Mouse (Mus musculus): ENCODE measurements around the gene Trim29. TPM values are rescaled to one million over a fixed set of nuclear protein-coding genes. Genes with fewer than 3 reads are reported as not detected.

The Trim29 gene
- total RNA-seq, 1 experiment from 2014 or later, result not detected

- no peak for ATAC-seq (replicated peaks; ENCODE audit: insufficient number of reproducible peaks, low FRiP score, low TSS enrichment, poor library complexity, severe bottlenecking)
These were observed 1.4 kb upstream of the Trim29 start for GRCm38 (mm10) chr9:43309087-43309872.

- no peak for ATAC-seq (replicated peaks; ENCODE audit: insufficient number of reproducible peaks, low FRiP score, low TSS enrichment, poor library complexity, severe bottlenecking)
These were observed 1.5 kb downstream of the Trim29 start for GRCm38 (mm10) chr9:43312190-43312589.

GRCm38 (mm10) chr9:43313805-43314204, 3.2 kb downstream of the Trim29 start:
- ATAC-seq (replicated peaks; ENCODE audit: insufficient number of reproducible peaks, low FRiP score, low TSS enrichment, poor library complexity, severe bottlenecking), result no peak

DNA sequence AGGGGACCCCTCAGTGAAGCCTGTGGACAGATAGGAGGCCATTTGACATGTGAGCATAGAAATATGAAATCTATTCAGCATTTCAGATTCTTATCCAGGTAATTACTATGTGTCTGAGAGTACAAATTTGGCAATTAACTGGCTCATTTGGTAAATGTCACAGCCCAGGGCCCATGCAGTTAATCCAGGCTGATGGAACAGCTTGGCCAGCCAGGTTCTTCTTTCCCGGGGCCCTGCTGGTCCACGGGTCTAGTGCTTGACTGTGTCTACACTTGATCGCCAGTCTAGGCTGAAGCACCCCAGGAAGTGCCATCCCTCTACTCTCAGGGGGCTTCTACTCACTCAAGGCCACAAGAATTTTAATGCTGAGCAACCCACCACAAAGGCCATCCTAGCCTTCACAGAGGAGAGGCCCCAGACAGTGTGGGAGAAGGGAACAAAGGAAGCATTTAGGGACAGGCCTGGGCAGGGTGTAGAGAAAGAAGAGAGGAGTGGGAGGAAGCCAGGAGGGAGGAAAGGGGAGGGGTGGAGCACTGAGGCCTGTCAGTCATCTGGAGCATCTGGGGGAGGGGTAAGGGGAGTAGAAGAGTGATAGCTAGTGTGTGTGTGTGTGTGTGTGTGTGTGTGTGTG, 4.8 kb downstream of the Trim29 start:
- ATAC-seq (replicated peaks; ENCODE audit: insufficient number of reproducible peaks, low FRiP score, low TSS enrichment, poor library complexity, severe bottlenecking), result no peak

GRCm38 (mm10) chr9:43316466-43316865, 5.8 kb downstream of the Trim29 start:
- no peak for ATAC-seq (replicated peaks; ENCODE audit: insufficient number of reproducible peaks, low FRiP score, low TSS enrichment, poor library complexity, severe bottlenecking)

GRCm38 (mm10) chr9:43318661-43319060, 8.0 kb downstream of the Trim29 start:
- ATAC-seq (replicated peaks; ENCODE audit: insufficient number of reproducible peaks, low FRiP score, low TSS enrichment, poor library complexity, severe bottlenecking), result no peak

DNA sequence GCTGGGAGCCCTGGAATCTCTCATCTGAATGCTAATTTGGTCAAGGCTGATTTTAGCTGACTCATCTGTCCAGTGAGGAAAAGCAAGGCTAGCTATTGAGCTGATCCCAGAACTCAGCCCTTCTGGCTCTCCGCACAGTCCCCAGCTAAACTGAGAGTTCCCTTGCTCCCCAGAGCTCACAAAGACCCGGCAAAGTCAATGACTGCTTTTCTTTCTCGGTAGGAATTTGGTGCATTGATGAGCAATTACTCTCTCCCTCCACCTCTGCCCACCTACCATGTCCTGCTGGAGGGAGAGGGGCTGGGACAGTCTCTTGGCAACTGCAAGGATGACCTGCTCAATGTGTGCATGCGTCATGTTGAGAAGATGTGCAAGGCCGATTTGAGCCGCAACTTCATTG, 11.3 kb downstream of the Trim29 start:
- ATAC-seq (replicated peaks; ENCODE audit: insufficient number of reproducible peaks, low FRiP score, low TSS enrichment, poor library complexity, severe bottlenecking), result no peak

- ATAC-seq (replicated peaks; ENCODE audit: insufficient number of reproducible peaks, low FRiP score, low TSS enrichment, poor library complexity, severe bottlenecking), result no peak
These were observed 12.0 kb downstream of the Trim29 start for GRCm38 (mm10) chr9:43322666-43323065.

DNA sequence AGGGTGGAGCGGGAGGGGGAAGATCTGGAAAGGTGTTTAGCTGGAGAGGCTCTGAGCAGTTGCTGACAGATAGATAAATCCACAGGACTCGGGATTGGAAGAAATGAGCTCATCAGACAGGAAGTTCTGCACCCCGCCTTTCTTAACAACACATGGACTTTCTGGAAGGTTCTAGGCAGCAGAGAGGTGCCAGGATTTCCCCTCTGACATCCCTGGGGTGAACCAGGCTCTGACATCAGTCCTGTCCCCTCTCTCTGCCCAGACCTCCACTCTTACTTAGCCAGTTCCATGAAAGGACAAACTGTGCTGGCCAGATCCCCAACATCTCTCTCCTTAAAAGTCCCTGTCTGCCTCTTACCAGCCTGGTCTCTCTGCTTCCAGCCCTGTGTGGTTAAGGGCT, 14.8 kb downstream of the Trim29 start:
- no peak for ATAC-seq (replicated peaks; ENCODE audit: insufficient number of reproducible peaks, low FRiP score, low TSS enrichment, poor library complexity, severe bottlenecking)

DNA sequence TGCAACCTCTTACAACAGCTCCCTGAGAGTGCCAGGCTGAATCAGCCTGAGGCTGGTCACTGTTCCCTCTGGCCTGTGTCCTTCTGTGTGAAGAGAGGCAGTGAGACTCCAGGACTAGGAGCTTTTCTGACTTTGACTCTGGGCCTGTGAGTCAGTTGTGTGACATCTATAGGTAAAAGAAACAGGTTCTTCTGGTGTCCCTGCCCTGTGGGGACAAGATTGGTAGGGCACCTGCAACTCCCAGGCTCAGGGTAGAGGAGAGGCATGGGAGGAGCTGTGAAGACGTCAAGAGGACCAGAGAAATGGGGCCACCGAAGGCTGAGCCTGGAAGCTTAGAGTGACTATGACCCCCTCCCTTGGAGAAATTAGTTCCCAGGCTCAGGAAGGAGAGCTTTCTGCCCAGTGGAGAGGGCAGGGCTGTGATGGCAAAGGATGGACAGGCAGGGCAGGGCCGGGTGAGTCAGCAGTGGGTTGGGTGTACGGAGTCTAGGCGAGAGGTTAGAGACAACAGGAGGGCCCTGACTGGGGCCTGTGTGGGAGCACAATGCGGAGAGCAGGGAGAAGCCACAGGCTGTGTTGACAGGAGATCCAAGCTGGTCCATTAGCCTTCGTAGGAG, 15.5 kb downstream of the Trim29 start:
- no peak for ATAC-seq (replicated peaks; ENCODE audit: insufficient number of reproducible peaks, low FRiP score, low TSS enrichment, poor library complexity, severe bottlenecking)

DNA sequence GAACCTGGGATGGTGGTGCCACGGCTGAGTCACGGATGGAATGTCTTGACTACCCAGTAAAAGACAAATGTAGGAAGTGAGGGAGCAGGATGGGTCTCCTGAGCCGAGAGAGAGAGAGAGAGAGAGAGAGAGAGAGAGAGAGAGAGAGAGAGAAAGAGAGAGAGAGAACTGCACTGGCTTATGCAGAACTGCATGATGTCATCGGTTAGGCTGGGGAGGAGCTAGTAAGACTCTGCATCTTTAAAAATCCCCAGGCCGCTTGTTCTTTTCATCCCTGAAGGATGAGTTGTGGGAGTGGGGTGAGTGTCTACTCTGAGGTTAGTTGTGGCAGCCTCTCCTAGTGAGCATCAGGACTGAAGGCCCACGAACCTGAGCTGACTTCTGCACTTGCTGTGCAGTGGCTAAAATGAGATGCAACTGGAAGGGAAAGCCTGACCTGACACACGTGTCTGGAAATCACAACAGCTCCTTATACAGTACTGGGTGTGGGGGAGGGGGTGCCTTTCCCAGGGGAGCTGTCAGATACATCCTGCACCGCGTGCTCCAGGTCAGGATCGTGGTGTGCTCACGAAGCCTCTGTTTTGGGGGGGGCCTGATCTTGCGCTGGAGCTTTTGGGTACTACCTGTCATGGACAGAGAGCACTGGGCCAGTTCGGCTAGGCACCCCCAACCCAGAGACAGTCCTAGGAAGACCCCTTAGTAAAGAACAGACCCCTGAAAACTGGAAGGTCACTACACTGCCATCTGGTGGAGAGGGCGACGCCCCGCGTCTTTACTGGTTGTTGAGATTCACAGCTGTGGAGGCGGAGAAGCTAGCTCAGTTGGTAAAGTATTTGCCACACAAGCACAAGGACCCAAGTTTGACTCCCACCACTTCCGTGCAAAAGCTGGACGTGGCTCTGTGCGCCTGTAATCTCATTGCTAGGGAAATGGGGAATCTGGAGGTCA, 16.8 kb downstream of the Trim29 start:
- ATAC-seq (replicated peaks; ENCODE audit: insufficient number of reproducible peaks, low FRiP score, low TSS enrichment, poor library complexity, severe bottlenecking), result no peak

DNA sequence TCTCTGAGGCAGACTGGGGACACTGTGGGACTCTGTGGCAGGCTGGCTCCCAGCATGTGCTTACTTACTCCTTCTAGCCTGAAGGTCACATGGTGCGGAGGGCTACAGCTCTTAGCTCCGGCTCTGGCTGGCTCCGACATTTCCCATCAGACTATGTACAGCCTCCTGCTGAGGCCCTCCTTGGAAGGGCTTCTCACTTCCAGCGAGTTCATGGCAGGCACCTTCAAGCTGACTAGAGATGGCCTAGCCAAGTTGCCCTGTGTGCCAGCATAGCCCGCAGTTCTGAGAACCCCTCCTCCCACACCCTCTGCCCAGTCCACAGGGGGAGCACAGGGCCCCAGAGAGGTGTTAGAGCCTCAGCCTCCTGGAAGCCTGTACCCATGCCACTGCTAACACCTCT, 19.8 kb downstream of the Trim29 start:
- no peak for ATAC-seq (replicated peaks; ENCODE audit: insufficient number of reproducible peaks, low FRiP score, low TSS enrichment, poor library complexity, severe bottlenecking)

DNA sequence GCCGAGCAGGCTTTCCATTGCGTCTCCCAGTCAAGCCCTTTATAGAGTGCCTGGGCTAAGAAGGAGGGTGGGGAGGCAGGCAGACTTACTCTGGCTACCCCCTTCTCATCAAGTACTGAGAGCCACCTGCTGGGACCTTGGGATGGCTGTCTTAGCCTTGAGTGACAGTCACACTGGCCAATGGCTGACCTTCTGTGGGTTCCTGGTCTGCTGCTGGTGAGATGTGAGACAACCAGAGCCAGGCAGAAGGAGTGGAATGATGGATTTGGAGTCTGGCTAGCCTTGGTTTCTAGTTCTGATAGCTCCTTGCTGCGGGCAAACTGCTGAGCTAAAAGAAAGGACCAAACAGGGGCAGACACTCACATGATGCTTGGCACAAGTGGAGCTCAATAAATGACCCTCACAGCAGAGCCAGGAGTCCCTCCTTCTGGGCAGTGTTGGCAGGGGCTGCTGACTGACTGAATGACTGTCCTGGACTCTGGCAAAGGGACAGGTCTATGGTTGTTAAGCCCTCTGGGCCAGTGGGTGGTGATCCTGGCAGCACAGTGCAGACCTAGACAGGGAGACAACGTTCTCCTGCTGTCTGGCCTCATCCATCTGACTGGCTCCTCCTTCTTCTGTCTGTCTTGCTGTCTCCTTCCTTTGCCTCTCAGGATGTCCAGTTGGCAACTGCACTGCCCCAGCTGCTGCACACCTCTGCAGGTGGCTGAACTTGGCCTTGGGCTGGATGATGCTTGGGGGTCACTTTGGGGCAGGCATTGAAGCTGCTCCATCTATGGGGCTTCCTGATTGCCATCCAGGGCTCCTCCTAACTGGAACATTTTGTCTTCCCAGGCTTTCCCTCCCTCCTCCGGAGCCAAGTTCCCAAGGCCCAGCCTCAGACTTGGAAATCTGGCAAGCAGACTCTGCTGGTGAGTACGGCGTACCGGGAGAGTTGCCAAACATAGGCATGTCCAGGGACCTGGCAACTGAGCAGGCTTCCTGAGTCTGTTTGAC, 21.1 kb downstream of the Trim29 start:
- no peak for ATAC-seq (replicated peaks; ENCODE audit: insufficient number of reproducible peaks, low FRiP score, low TSS enrichment, poor library complexity, severe bottlenecking)

DNA sequence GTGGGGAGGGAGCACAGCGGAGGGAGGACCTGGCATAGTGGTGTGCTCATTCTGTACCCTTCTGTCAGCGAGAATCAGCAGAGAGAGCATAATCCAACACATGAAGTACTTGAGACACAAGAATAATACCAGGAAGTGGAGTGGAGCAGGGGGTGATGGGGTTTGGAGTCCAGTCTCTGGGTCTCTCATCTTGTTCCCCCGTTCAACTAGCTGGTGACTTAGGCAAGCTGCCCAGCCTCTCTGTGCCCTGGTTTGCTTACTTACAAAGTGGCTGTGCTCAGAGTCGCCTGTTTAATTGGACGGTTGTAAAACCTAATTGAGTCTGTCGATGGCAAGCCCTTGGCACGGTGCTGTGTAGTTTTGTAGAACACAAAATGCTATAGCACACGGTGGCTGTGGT, 23.8 kb downstream of the Trim29 start:
- no peak for ATAC-seq (replicated peaks; ENCODE audit: insufficient number of reproducible peaks, low FRiP score, low TSS enrichment, poor library complexity, severe bottlenecking)

- ATAC-seq (replicated peaks; ENCODE audit: insufficient number of reproducible peaks, low FRiP score, low TSS enrichment, poor library complexity, severe bottlenecking), result no peak
These were observed 27.0 kb downstream of the Trim29 start for GRCm38 (mm10) chr9:43337636-43338035.

GRCm38 (mm10) chr9:43338067-43338466, 27.4 kb downstream of the Trim29 start:
- ATAC-seq (replicated peaks; ENCODE audit: insufficient number of reproducible peaks, low FRiP score, low TSS enrichment, poor library complexity, severe bottlenecking), result no peak

DNA sequence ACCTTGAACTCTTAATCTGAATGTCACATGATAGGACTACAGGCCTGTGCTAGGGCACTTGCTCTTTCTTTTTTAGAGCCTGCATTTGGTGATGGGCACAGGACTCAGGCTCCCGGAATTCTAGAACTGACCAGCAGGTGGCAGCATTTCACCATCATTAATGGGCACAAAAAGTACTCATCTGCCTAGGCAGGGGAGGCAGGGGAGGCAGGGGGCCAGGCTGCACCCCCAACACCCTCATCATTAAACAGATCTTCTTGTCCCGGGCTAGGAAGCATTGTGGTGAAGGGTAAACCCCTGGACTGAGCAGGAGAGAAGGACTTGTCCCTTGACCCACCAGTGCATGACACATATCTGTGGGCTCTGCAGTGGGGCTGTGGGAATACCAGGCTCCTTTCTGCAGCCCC, 29.0 kb downstream of the Trim29 start:
- ATAC-seq (replicated peaks; ENCODE audit: insufficient number of reproducible peaks, low FRiP score, low TSS enrichment, poor library complexity, severe bottlenecking), result no peak

DNA sequence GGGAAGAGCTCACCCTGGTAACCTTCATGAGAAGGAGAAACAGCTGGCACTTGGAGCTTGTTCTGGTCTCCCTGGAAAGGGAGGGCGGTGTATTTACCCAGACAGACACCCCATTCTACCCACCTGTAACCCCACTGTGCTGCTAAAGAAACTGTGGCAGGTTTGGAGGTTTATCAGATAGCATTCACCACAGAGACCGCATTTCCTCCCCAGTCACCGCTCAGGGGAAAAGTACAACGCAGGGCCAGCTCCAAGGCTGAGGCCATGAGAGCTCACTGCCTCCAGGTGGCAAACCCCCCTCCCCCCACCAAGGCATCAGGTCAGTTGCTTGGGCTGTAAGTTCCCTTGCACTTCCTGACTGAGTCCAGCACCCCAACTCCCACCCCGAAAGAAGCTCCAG, 39.4 kb downstream of the Trim29 start:
- no peak for ATAC-seq (replicated peaks; ENCODE audit: insufficient number of reproducible peaks, low FRiP score, low TSS enrichment, poor library complexity, severe bottlenecking)

Data from monocyte, adult 5-6 weeks (primary cell).